Mouse (Mus musculus): Measurements from ENCODE around the gene B4galt5. TPM values are rescaled to one million over a fixed set of nuclear protein-coding genes. Genes with fewer than 3 reads are reported as not detected.

The B4galt5 gene
- polyA plus RNA-seq, 1 experiment: 30.5 TPM

DNA sequence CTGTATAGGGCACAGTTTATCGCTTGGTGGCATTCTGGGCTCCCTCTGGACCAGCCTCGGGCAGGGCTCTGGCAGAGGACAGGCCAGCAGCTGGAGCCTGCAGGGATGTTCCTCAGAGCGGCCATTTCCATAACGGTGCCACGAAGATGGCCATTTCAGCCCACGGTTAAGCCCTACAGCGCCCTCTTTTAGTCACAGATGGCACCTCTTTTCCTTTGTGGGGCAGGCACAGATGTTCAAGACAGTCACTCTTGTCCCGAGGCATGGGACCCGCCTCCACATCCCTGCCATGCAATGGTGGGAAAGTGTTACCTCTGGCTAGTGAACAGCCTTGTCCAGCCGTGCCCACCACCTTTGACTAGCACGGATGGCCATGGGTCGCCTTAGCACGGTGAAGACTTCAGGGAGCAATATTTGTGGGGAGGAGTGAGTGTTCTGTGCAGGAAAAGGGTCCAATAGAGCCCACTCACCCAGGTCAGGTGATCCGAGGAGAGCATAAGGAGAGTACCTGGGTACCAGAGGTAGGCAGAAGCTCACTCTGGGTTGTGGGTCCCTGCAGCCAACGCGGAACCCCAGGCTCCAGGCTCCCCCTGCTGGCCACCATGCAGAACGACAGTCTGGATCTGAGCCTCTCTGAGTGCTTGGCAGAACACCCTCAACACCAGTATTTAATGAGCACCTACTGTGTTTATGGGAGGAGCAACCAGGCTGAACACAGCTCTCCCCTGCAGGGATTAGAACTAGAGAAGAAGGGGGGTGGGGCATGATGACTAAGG is 70.0 kb downstream of the B4galt5 start:
- Histone ChIP-seq H3K4me1 (ENCODE audit: control insufficient read depth, insufficient read depth, low read length) (no peaks in the 10 kb centered on the region), H3K27ac (ENCODE audit: insufficient read depth, low read length) (no peak overlapping the region), H3K27me3 (ENCODE audit: control insufficient read depth, insufficient read depth, low read length, poor library complexity, severe bottlenecking) (no peaks in the 10 kb centered on the region), H3K9me3 (replicated peaks; ENCODE audit: control insufficient read depth, insufficient read depth, low read length, poor library complexity, severe bottlenecking) (peaks cover 3% of the 10 kb centered on the region), H3K36me3 (ENCODE audit: control insufficient read depth, insufficient read depth, low read length, poor library complexity, severe bottlenecking) (no peaks in the 10 kb centered on the region), H3K4me3 (ENCODE audit: low read depth, low read length) (no peak overlapping the region), H3K9ac (ENCODE audit: low read depth, poor library complexity, severe bottlenecking) (no peak overlapping the region)
- TF ChIP-seq CTCF (IDR thresholded peaks at IDR 0.05; ENCODE audit: low read depth, low read length) (peak; percentile 86), EP300 (IDR thresholded peaks at IDR 0.05; ENCODE audit: insufficient read depth, low read depth, low read length) (0 out of 2 replicates have a peak, but pooled peaks have one; percentile 25), POLR2A (IDR thresholded peaks at IDR 0.05; ENCODE audit: insufficient read depth, low read length) (no peak)

DNA sequence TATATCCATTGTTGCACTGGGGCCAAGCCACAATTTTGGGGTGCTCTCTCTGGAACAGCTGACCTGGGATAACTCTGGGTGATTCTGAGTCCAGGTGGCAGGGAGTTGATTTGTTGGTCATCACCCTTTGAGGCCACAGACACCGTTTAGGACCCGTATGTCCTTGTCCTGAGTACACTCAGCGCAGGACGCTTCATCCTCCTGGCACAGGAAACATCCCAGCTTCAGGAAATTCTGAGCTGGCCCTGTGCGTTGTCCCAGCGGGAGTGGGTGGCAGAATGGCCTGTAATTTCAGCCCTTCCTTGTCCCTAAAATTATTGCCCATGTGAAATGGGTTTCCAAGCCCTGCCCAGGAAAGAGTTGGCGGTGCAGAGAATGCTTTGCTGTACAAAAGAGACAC is 71.0 kb downstream of the B4galt5 start:
- TF ChIP-seq EP300 (IDR thresholded peaks at IDR 0.05; ENCODE audit: insufficient read depth, low read depth, low read length): no peak
- Histone ChIP-seq H3K4me3 (ENCODE audit: low read depth, low read length) (0 out of 2 replicates have a peak overlapping the region, but pooled peaks have one; percentile 21), H3K36me3 (ENCODE audit: control insufficient read depth, insufficient read depth, low read length, poor library complexity, severe bottlenecking) (no peaks in the 10 kb centered on the region), H3K27me3 (ENCODE audit: control insufficient read depth, insufficient read depth, low read length, poor library complexity, severe bottlenecking) (no peaks in the 10 kb centered on the region), H3K27ac (ENCODE audit: insufficient read depth, low read length) (no peak overlapping the region), H3K4me1 (ENCODE audit: control insufficient read depth, insufficient read depth, low read length) (no peaks in the 10 kb centered on the region), H3K9me3 (replicated peaks; ENCODE audit: control insufficient read depth, insufficient read depth, low read length, poor library complexity, severe bottlenecking) (no peaks in the 10 kb centered on the region; the same call in 1 of the 2 replicates), H3K9ac (ENCODE audit: low read depth, poor library complexity, severe bottlenecking) (0 out of 2 replicates have a peak overlapping the region, but pooled peaks have one; percentile 9)

- no peak overlapping the region for H3K27ac ChIP-seq (ENCODE audit: insufficient read depth, low read length)
- H3K9me3 ChIP-seq (replicated peaks; ENCODE audit: control insufficient read depth, insufficient read depth, low read length, poor library complexity, severe bottlenecking): no peaks in the 10 kb centered on the region; the same call in 1 of the 2 replicates
- no peak overlapping the region for H3K4me3 ChIP-seq (ENCODE audit: low read depth, low read length)
- H3K4me1 ChIP-seq (ENCODE audit: control insufficient read depth, insufficient read depth, low read length): no peaks in the 10 kb centered on the region
- no peaks in the 10 kb centered on the region for H3K36me3 ChIP-seq (ENCODE audit: control insufficient read depth, insufficient read depth, low read length, poor library complexity, severe bottlenecking)
- no peaks in the 10 kb centered on the region for H3K27me3 ChIP-seq (ENCODE audit: control insufficient read depth, insufficient read depth, low read length, poor library complexity, severe bottlenecking)
- H3K9ac ChIP-seq (ENCODE audit: low read depth, poor library complexity, severe bottlenecking): no peak overlapping the region
- no peak for TF ChIP-seq EP300 (IDR thresholded peaks at IDR 0.05; ENCODE audit: insufficient read depth, low read depth, low read length)
- no peak for TF ChIP-seq POLR2A (IDR thresholded peaks at IDR 0.05; ENCODE audit: insufficient read depth, low read length)
- no peak for TF ChIP-seq CTCF (IDR thresholded peaks at IDR 0.05; ENCODE audit: low read depth, low read length)
These were observed 72.0 kb downstream of the B4galt5 start for GRCm38 (mm10) chr2:167277026-167277425.

- TF ChIP-seq POLR2A (IDR thresholded peaks at IDR 0.05; ENCODE audit: insufficient read depth, low read length) (no peak), EP300 (IDR thresholded peaks at IDR 0.05; ENCODE audit: insufficient read depth, low read depth, low read length) (no peak), CTCF (IDR thresholded peaks at IDR 0.05; ENCODE audit: low read depth, low read length) (no peak)
- no peak overlapping the region for H3K4me3 ChIP-seq (ENCODE audit: low read depth, low read length)
- no peaks in the 10 kb centered on the region for H3K36me3 ChIP-seq (ENCODE audit: control insufficient read depth, insufficient read depth, low read length, poor library complexity, severe bottlenecking)
- no peak overlapping the region for H3K9ac ChIP-seq (ENCODE audit: low read depth, poor library complexity, severe bottlenecking)
- no peaks in the 10 kb centered on the region for H3K9me3 ChIP-seq (replicated peaks; ENCODE audit: control insufficient read depth, insufficient read depth, low read length, poor library complexity, severe bottlenecking)
- no peak overlapping the region for H3K27ac ChIP-seq (ENCODE audit: insufficient read depth, low read length)
- no peaks in the 10 kb centered on the region for H3K4me1 ChIP-seq (ENCODE audit: control insufficient read depth, insufficient read depth, low read length)
- no peaks in the 10 kb centered on the region for H3K27me3 ChIP-seq (ENCODE audit: control insufficient read depth, insufficient read depth, low read length, poor library complexity, severe bottlenecking)
These were observed 73.1 kb downstream of the B4galt5 start for GRCm38 (mm10) chr2:167275856-167276255.

DNA sequence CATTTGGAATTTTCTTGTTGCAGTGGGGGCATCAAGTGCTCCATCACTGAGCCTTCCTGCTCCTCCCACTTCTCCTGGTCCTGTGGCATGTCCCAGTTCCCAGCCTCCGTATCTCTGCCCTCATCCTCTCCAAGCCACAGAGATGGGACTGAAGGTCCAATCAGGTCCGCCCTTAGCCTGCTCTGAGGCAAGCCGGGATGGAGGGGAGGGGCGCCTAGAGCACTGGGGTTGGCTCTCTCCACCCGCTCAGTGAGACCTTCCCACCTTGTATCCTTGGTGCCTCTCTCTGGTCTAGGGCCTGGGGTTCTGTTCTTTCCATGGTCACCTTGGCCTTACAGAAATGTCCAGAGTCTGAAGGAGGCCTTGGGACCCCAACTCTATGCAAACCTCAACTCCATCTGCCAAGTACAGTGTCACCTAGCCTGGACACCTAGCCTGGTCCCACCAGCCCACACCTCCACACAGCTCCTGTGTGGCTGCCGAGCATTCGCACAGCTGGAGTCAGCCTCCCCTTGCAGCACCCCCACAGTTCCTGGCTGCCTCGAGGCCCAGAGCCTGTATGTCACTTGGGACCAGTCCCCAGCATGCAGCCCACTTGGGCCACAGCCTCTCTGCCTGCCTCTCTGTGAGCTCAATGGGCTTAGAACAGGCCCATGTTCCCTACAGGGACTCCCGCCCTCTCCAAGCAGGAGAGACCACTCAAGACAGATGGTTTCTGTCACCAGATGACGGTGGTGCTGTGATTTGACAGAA is 74.1 kb downstream of the B4galt5 start:
- H3K9ac ChIP-seq (ENCODE audit: low read depth, poor library complexity, severe bottlenecking): no peak overlapping the region
- no peaks in the 10 kb centered on the region for H3K36me3 ChIP-seq (ENCODE audit: control insufficient read depth, insufficient read depth, low read length, poor library complexity, severe bottlenecking)
- no peak overlapping the region for H3K4me3 ChIP-seq (ENCODE audit: low read depth, low read length)
- TF ChIP-seq POLR2A (IDR thresholded peaks at IDR 0.05; ENCODE audit: insufficient read depth, low read length) (no peak), CTCF (IDR thresholded peaks at IDR 0.05; ENCODE audit: low read depth, low read length) (no peak), EP300 (IDR thresholded peaks at IDR 0.05; ENCODE audit: insufficient read depth, low read depth, low read length) (no peak)
- H3K9me3 ChIP-seq (replicated peaks; ENCODE audit: control insufficient read depth, insufficient read depth, low read length, poor library complexity, severe bottlenecking): no peaks in the 10 kb centered on the region
- no peaks in the 10 kb centered on the region for H3K4me1 ChIP-seq (ENCODE audit: control insufficient read depth, insufficient read depth, low read length)
- no peaks in the 10 kb centered on the region for H3K27me3 ChIP-seq (ENCODE audit: control insufficient read depth, insufficient read depth, low read length, poor library complexity, severe bottlenecking)
- H3K27ac ChIP-seq (ENCODE audit: insufficient read depth, low read length): no peak overlapping the region

Data from ES-Bruce4 (cell line).